Mouse (Mus musculus) kidney, embryonic 15.5 days (tissue): ENCODE data around the gene Mettl8. TPM values are rescaled to one million over a fixed set of nuclear protein-coding genes. Genes with fewer than 3 reads are reported as not detected.

Source experiments
- ATAC-seq: fragments of 200-750 bp; cut with Nextera tagmentation; replicated peaks from 2 replicates; pipeline ENCODE4 v1.8.0; 2017; ENCODE audit warnings: moderate TSS enrichment; ENCODE audit not compliant: low FRiP score
- H3K27ac ChIP-seq: fragments of 300-500 bp; sonication (generic); 2 replicates; pipeline ENCODE4 v1.5.1; 2015; ENCODE audit warnings: mild to moderate bottlenecking, inconsistent platforms
- H3K27me3 ChIP-seq: fragments of 300-500 bp; sonication (generic); 2 replicates; pipeline ENCODE4 v1.6.1; 2015; ENCODE audit warnings: inconsistent platforms
- H3K36me3 ChIP-seq: fragments of 300-500 bp; sonication (generic); 2 replicates; pipeline ENCODE4 v1.6.1; 2015; ENCODE audit warnings: inconsistent platforms
- H3K4me1 ChIP-seq: fragments of 300-500 bp; sonication (generic); 2 replicates; pipeline ENCODE4 v1.6.1; 2015; ENCODE audit warnings: inconsistent platforms
- H3K4me2 ChIP-seq: fragments of 300-500 bp; sonication (generic); 2 replicates; pipeline ENCODE4 v1.6.1; 2015; ENCODE audit warnings: moderate library complexity, mild to moderate bottlenecking, inconsistent platforms
- H3K4me3 ChIP-seq: fragments of 300-500 bp; sonication (generic); replicated peaks from 2 replicates; pipeline ENCODE4 v1.5.1; 2015; ENCODE audit warnings: mild to moderate bottlenecking, inconsistent platforms
- H3K9ac ChIP-seq: fragments of 300-500 bp; sonication (generic); 2 replicates; pipeline ENCODE4 v1.6.1; 2015; ENCODE audit warnings: mild to moderate bottlenecking, inconsistent platforms
- H3K9me3 ChIP-seq: fragments of 300-500 bp; sonication (generic); replicated peaks from 2 replicates; pipeline ENCODE4 v1.6.1; 2016; ENCODE audit warnings: inconsistent platforms
- WGBS: fragments of 180-500 bp; shearing (Covaris S2); methylation state at CpG from one replicate; pipeline ENCODE4 v1.1.7; 2015; ENCODE audit warnings: mixed read lengths; 5-methylcytosine and 5-hydroxymethylcytosine counted together
- polyA plus RNA-seq: library from polyadenylated mRNA; unstranded; fragments of >200 nt; fragmentation: Nextera tagmentation; extraction: Ambion mirVana; gene quantifications from 2 replicates; pipeline ENCODE4 v1.2.1, GENCODE M21; 2015

The Mettl8 gene
- polyA plus RNA-seq, 1 experiment from 2014 or later = 19.5 TPM

GRCm38 (mm10) chr2:70944511-70945305 lies 110.7 kb downstream of the Mettl8 start:
- no peaks in the 10 kb centered on the region for H3K36me3 ChIP-seq
- WGBS = 82% methylated on average over 8 of the region's 8 CpGs
- no peaks in the 10 kb centered on the region for H3K27me3 ChIP-seq
- no peaks in the 10 kb centered on the region for H3K9me3 ChIP-seq
- no peak overlapping the region for H3K27ac ChIP-seq
- H3K4me1 ChIP-seq = no peaks in the 10 kb centered on the region
- no peak overlapping the region for H3K9ac ChIP-seq
- no peak overlapping the region for H3K4me2 ChIP-seq
- no peak overlapping the region for H3K4me3 ChIP-seq
- ATAC-seq = no peak

- Histone ChIP-seq H3K4me1 (no peaks in the 10 kb centered on the region), H3K36me3 (no peaks in the 10 kb centered on the region), H3K27ac (no peak overlapping the region), H3K27me3 (no peaks in the 10 kb centered on the region), H3K9ac (no peak overlapping the region), H3K4me2 (no peak overlapping the region), H3K4me3 (no peak overlapping the region), H3K9me3 (no peaks in the 10 kb centered on the region)
- ATAC-seq = no peak
- WGBS = 87% methylated on average over 14 of the region's 14 CpGs
Measured at GRCm38 (mm10) chr2:70940826-70941225, 114.6 kb downstream of the Mettl8 start.

GRCm38 (mm10) chr2:70938844-70939494 lies 116.4 kb downstream of the Mettl8 start:
- Histone ChIP-seq H3K9me3 (no peaks in the 10 kb centered on the region), H3K27me3 (no peaks in the 10 kb centered on the region), H3K27ac (no peak overlapping the region), H3K4me3 (no peak overlapping the region), H3K4me1 (no peaks in the 10 kb centered on the region), H3K9ac (no peak overlapping the region), H3K4me2 (peak overlapping the region; percentile 1; the same call in 1 of the 2 replicates), H3K36me3 (no peaks in the 10 kb centered on the region)
- ATAC-seq = no peak
- 85% methylated on average over 21 of the region's 21 CpGs for WGBS

- Histone ChIP-seq H3K9ac (no peak overlapping the region), H3K27me3 (no peaks in the 10 kb centered on the region), H3K9me3 (no peaks in the 10 kb centered on the region), H3K4me1 (no peaks in the 10 kb centered on the region), H3K36me3 (no peaks in the 10 kb centered on the region), H3K4me3 (no peak overlapping the region), H3K27ac (no peak overlapping the region), H3K4me2 (no peak overlapping the region)
- no peak for ATAC-seq
- WGBS = 73% methylated on average over 8 of the region's 8 CpGs
Measured at GRCm38 (mm10) chr2:70934772-70935171, 120.6 kb downstream of the Mettl8 start.

- H3K9me3 ChIP-seq = no peaks in the 10 kb centered on the region
- H3K9ac ChIP-seq = no peak overlapping the region
- no peaks in the 10 kb centered on the region for H3K4me1 ChIP-seq
- no peak for ATAC-seq
- H3K4me3 ChIP-seq = no peak overlapping the region
- no peaks in the 10 kb centered on the region for H3K36me3 ChIP-seq
- no peak overlapping the region for H3K27ac ChIP-seq
- WGBS = 81% methylated on average over 1 of the region's 1 CpGs
- no peak overlapping the region for H3K4me2 ChIP-seq
- no peaks in the 10 kb centered on the region for H3K27me3 ChIP-seq
Measured at GRCm38 (mm10) chr2:70933516-70933915, 121.9 kb downstream of the Mettl8 start.

- H3K9me3 ChIP-seq = no peaks in the 10 kb centered on the region
- ATAC-seq = no peak
- no peaks in the 10 kb centered on the region for H3K36me3 ChIP-seq
- 78% methylated on average over 4 of the region's 4 CpGs for WGBS
- H3K9ac ChIP-seq = no peak overlapping the region
- no peaks in the 10 kb centered on the region for H3K27me3 ChIP-seq
- H3K4me1 ChIP-seq = no peaks in the 10 kb centered on the region
- no peak overlapping the region for H3K4me2 ChIP-seq
- H3K4me3 ChIP-seq = no peak overlapping the region
- H3K27ac ChIP-seq = no peak overlapping the region
Measured at GRCm38 (mm10) chr2:70932965-70933364, 122.4 kb downstream of the Mettl8 start.

GRCm38 (mm10) chr2:70930631-70931288 lies 124.6 kb downstream of the Mettl8 start:
- H3K27ac ChIP-seq = no peak overlapping the region
- no peaks in the 10 kb centered on the region for H3K36me3 ChIP-seq
- H3K4me2 ChIP-seq = no peak overlapping the region
- H3K4me3 ChIP-seq = no peak overlapping the region
- H3K4me1 ChIP-seq = no peaks in the 10 kb centered on the region
- no peak overlapping the region for H3K9ac ChIP-seq
- no peaks in the 10 kb centered on the region for H3K27me3 ChIP-seq
- 85% methylated on average over 11 of the region's 11 CpGs for WGBS
- no peak for ATAC-seq
- H3K9me3 ChIP-seq = no peaks in the 10 kb centered on the region

- H3K36me3 ChIP-seq = no peaks in the 10 kb centered on the region
- H3K4me1 ChIP-seq = no peaks in the 10 kb centered on the region
- no peak overlapping the region for H3K4me3 ChIP-seq
- WGBS = 89% methylated on average over 11 of the region's 11 CpGs
- no peaks in the 10 kb centered on the region for H3K9me3 ChIP-seq
- H3K9ac ChIP-seq = no peak overlapping the region
- H3K4me2 ChIP-seq = no peak overlapping the region
- no peak overlapping the region for H3K27ac ChIP-seq
- ATAC-seq = no peak
- H3K27me3 ChIP-seq = no peaks in the 10 kb centered on the region
Measured at GRCm38 (mm10) chr2:70929714-70930113, 125.7 kb downstream of the Mettl8 start.

- H3K36me3 ChIP-seq = no peaks in the 10 kb centered on the region
- 89% methylated on average over 1 of the region's 1 CpGs for WGBS
- no peak overlapping the region for H3K27ac ChIP-seq
- H3K27me3 ChIP-seq = no peaks in the 10 kb centered on the region
- ATAC-seq = no peak
- no peak overlapping the region for H3K9ac ChIP-seq
- H3K4me3 ChIP-seq = no peak overlapping the region
- H3K4me1 ChIP-seq = no peaks in the 10 kb centered on the region
- H3K9me3 ChIP-seq = no peaks in the 10 kb centered on the region
- no peak overlapping the region for H3K4me2 ChIP-seq
Measured at GRCm38 (mm10) chr2:70924049-70924448, 131.3 kb downstream of the Mettl8 start.

GRCm38 (mm10) chr2:70922814-70923213 lies 132.6 kb downstream of the Mettl8 start:
- no peak for ATAC-seq
- no peaks in the 10 kb centered on the region for H3K9me3 ChIP-seq
- no peak overlapping the region for H3K9ac ChIP-seq
- no peak overlapping the region for H3K4me2 ChIP-seq
- no peak overlapping the region for H3K4me3 ChIP-seq
- H3K36me3 ChIP-seq = no peaks in the 10 kb centered on the region
- WGBS = 73% methylated on average over 6 of the region's 6 CpGs
- no peak overlapping the region for H3K27ac ChIP-seq
- H3K4me1 ChIP-seq = no peaks in the 10 kb centered on the region
- no peaks in the 10 kb centered on the region for H3K27me3 ChIP-seq

- Histone ChIP-seq H3K27ac (no peak overlapping the region), H3K9me3 (no peaks in the 10 kb centered on the region), H3K4me1 (no peaks in the 10 kb centered on the region), H3K4me3 (no peak overlapping the region), H3K9ac (no peak overlapping the region), H3K36me3 (no peaks in the 10 kb centered on the region), H3K4me2 (no peak overlapping the region), H3K27me3 (no peaks in the 10 kb centered on the region)
- 57% methylated on average over 8 of the region's 8 CpGs for WGBS
- ATAC-seq = no peak
Measured at GRCm38 (mm10) chr2:70920937-70921596, 134.3 kb downstream of the Mettl8 start.
